Mouse (Mus musculus) spleen, adult 2 months (tissue): ENCODE measurements around the gene Ang6.
"Not testable (repeated sequence)": the region's sequence is repeated elsewhere in the genome, so short reads cannot be mapped to it uniquely, and the experiment has no call there.

Experiments
- CTCF ChIP-seq: fragments of 200-500 bp; IDR thresholded peaks from 2 replicates; pipeline ENCODE4 v1.5.1; 2011; ENCODE audit warnings: mild to moderate bottlenecking, inconsistent platforms; ENCODE audit not compliant: insufficient read depth, insufficient read length, insufficient replicate concordance; ENCODE audit errors: extremely low read depth
- POLR2A ChIP-seq: fragments of 200-500 bp; IDR thresholded peaks from 2 replicates; pipeline ENCODE4 v1.6.1; 2011; ENCODE audit warnings: low read depth, low read length, inconsistent platforms

GRCm38 (mm10) chr14:43953382-43953781, 48.7 kb downstream of the Ang6 start:
- not testable (repeated sequence) for TF ChIP-seq CTCF, POLR2A
